Mouse (Mus musculus) CH12.LX (cell line): ENCODE data around the gene Tas1r2. TPM values are rescaled to one million over a fixed set of nuclear protein-coding genes. Genes with fewer than 3 reads are reported as not detected.

Source experiments
- DNase-seq: peaks from one replicate; pipeline ENCODE4 v3.0.0-alpha.2; 2013; ENCODE audit errors: extremely low read depth
- H3K27ac ChIP-seq: 2 replicates; pipeline ENCODE4 v1.5.1; 2012; ENCODE audit warnings: low read depth, mild to moderate bottlenecking, control low read depth, moderate library complexity; ENCODE audit not compliant: insufficient read depth
- H3K27me3 ChIP-seq: replicated peaks from 2 replicates; pipeline ENCODE3; 2012; ENCODE audit warnings: inconsistent platforms
- H3K36me3 ChIP-seq, 2 experiments: replicated peaks in 1 of 2; 2 replicates each; pipeline versions ENCODE3 to v1.6.1; 2012; ENCODE audit warnings: inconsistent platforms in 1 of 2, low read length in 1 of 2, mild to moderate bottlenecking in 1 of 2, mixed read lengths in 1 of 2, moderate library complexity in 1 of 2; ENCODE audit not compliant: control insufficient read depth in 1 of 2, insufficient read depth in 1 of 2
- H3K4me1 ChIP-seq, 2 experiments: 2 replicates each; pipeline ENCODE4 v1.6.1; 2012; ENCODE audit warnings: inconsistent platforms in 1 of 2, moderate library complexity in 1 of 2; ENCODE audit not compliant: insufficient read depth in 2 of 2, control insufficient read depth in 1 of 2
- H3K4me2 ChIP-seq: 2 replicates; pipeline ENCODE4 v1.6.1; 2012; ENCODE audit warnings: low read depth, mild to moderate bottlenecking, control low read depth; ENCODE audit not compliant: poor library complexity, insufficient read depth, severe bottlenecking
- H3K4me3 ChIP-seq, 3 experiments: fragments of 150-350 bp in 1 of 3; sonication (generic) in 1 of 3; replicated peaks in 1 of 3; 2 replicates each; pipeline versions ENCODE3 to v1.5.1; 2011 to 2012; ENCODE audit warnings: low read depth in 2 of 3, low read length in 2 of 3, mild to moderate bottlenecking in 2 of 3, moderate library complexity in 2 of 3, control low read depth in 1 of 3, improper control_type of control experiment in 1 of 3, inconsistent platforms in 1 of 3, mixed read lengths in 1 of 3; ENCODE audit not compliant: poor library complexity in 1 of 3
- H3K79me2 ChIP-seq: replicated peaks from 2 replicates; pipeline ENCODE4 v1.6.1; 2012; ENCODE audit warnings: mild to moderate bottlenecking, moderate library complexity; ENCODE audit not compliant: control insufficient read depth, poor library complexity, insufficient read depth, severe bottlenecking; ENCODE audit errors: extremely low read depth
- H3K9ac ChIP-seq: 2 replicates; pipeline ENCODE4 v1.6.1; 2012; ENCODE audit warnings: low read depth, mild to moderate bottlenecking, control low read depth, moderate library complexity; ENCODE audit not compliant: insufficient read depth
- H3K9me3 ChIP-seq: replicated peaks from 2 replicates; pipeline ENCODE3; 2012; ENCODE audit warnings: low read length, inconsistent platforms, mixed read lengths
- BHLHE40 ChIP-seq: IDR thresholded peaks from 2 replicates; pipeline ENCODE4 v1.6.1; 2011; ENCODE audit warnings: mild to moderate bottlenecking, low read depth, low read length, improper control_type of control experiment
- CHD1 ChIP-seq: IDR thresholded peaks from 2 replicates; pipeline ENCODE4 v1.6.1; 2012; ENCODE audit warnings: low read depth, low read length, improper control_type of control experiment, inconsistent platforms
- CHD2 ChIP-seq: IDR thresholded peaks from 2 replicates; pipeline ENCODE4 v1.6.1; 2011; ENCODE audit warnings: low read length, improper control_type of control experiment
- E2F4 ChIP-seq: IDR thresholded peaks from 2 replicates; pipeline ENCODE4 v1.6.1; 2011; ENCODE audit warnings: low read depth, low read length, improper control_type of control experiment; ENCODE audit not compliant: insufficient replicate concordance
- ELF1 ChIP-seq: IDR thresholded peaks from 2 replicates; pipeline ENCODE4 v1.6.1; 2014; ENCODE audit warnings: low read depth, mild to moderate bottlenecking, inconsistent platforms, low read length, improper control_type of control experiment
- ETS1 ChIP-seq: conservative IDR thresholded peaks from 2 replicates; pipeline ENCODE4 v1.6.1; 2012; ENCODE audit warnings: low read depth, mild to moderate bottlenecking, inconsistent platforms, low read length, improper control_type of control experiment, moderate library complexity
- MAZ ChIP-seq: IDR thresholded peaks from 2 replicates; pipeline ENCODE4 v1.6.1; 2012; ENCODE audit warnings: low read depth, mild to moderate bottlenecking, inconsistent platforms, low read length, improper control_type of control experiment, moderate library complexity
- MYC ChIP-seq: IDR thresholded peaks from 2 replicates; pipeline ENCODE4 v1.6.1; 2011; ENCODE audit warnings: low read depth, mild to moderate bottlenecking, improper control_type of control experiment, low read length
- POLR2A ChIP-seq: IDR thresholded peaks from 2 replicates; pipeline ENCODE4 v1.6.1; 2011; ENCODE audit warnings: low read depth, mild to moderate bottlenecking, improper control_type of control experiment, low read length
- RAD21 ChIP-seq: IDR thresholded peaks from 2 replicates; pipeline ENCODE4 v1.6.1; 2011; ENCODE audit warnings: low read depth, mild to moderate bottlenecking, low read length, improper control_type of control experiment, moderate library complexity
- SIN3A ChIP-seq: IDR thresholded peaks from 2 replicates; pipeline ENCODE4 v1.6.1; 2012; ENCODE audit warnings: low read length, improper control_type of control experiment, inconsistent platforms
- TCF12 ChIP-seq: IDR thresholded peaks from 2 replicates; pipeline ENCODE4 v1.6.1; 2014; ENCODE audit warnings: low read depth, mild to moderate bottlenecking, inconsistent platforms, low read length, improper control_type of control experiment
- USF1 ChIP-seq: IDR thresholded peaks from 2 replicates; pipeline ENCODE4 v1.6.1; 2014; ENCODE audit warnings: low read depth, mild to moderate bottlenecking, inconsistent platforms, low read length, improper control_type of control experiment
- ZC3H11A ChIP-seq: IDR thresholded peaks from 2 replicates; pipeline ENCODE4 v1.6.1; 2012; ENCODE audit warnings: low read depth, mild to moderate bottlenecking, inconsistent platforms, low read length, improper control_type of control experiment
- ZMIZ1 ChIP-seq: IDR thresholded peaks from 2 replicates; pipeline ENCODE4 v1.6.1; 2012; ENCODE audit warnings: low read depth, mild to moderate bottlenecking, inconsistent platforms, low read length, improper control_type of control experiment
- dilution Hi-C: fragments of 300-500 bp; cut with MboI; formaldehyde crosslinking; loops from 2 replicates; pipeline ENCODE4 v1.14.3; 2020; ENCODE audit warnings: low sequenced_read_pairs; ENCODE audit not compliant: extremely low pct_unique_long_range_greater_than_20kb, extremely low pct_ligation_motif_present
- in situ Hi-C: fragments of 300-500 bp; cut with MboI; formaldehyde crosslinking; loops from 3 replicates; pipeline ENCODE4 v1.14.3; 2019; ENCODE audit warnings: low sequenced_read_pairs, low pct_ligation_motif_present, low pct_unique_long_range_greater_than_20kb, mixed read lengths
- polyA plus RNA-seq: library from polyadenylated mRNA; unstranded; fragments of >175 nt; gene quantifications from 2 replicates; pipeline ENCODE4 v1.2.1, GENCODE M21; 2012; ENCODE audit warnings: low read depth; ENCODE audit not compliant: insufficient read length
- total RNA-seq, 2 experiments: library from RNA; depleted of rRNA; stranded (reverse); fragments of 300-350 nt in 1 of 2; fragments of >200 nt in 1 of 2; gene quantifications; 2 replicates each; pipeline ENCODE4 v1.2.3; 2012 to 2014

Gene Tas1r2
- total and polyA plus RNA-seq, 3 experiments, result not detected

- in situ Hi-C loops (no loop called here), dilution Hi-C loops (no loop called here)
Observed at GRCm38 (mm10) chr4:139640333-139640732, 13.0 kb upstream of the Tas1r2 start.

GRCm38 (mm10) chr4:139640775-139641174 lies 12.6 kb upstream of the Tas1r2 start:
- Histone ChIP-seq H3K9me3 (no peaks in the 10 kb centered on the region), H3K36me3 (peaks cover 26 to 46% of the 10 kb centered on the region in 2 experiments), H3K4me1 (peaks cover 20 to 27% of the 10 kb centered on the region in 2 experiments), H3K79me2 (no peaks in the 10 kb centered on the region), H3K9ac (no peak overlapping the region), H3K4me2 (peak overlapping the region; percentile 26), H3K27ac (no peak overlapping the region), H3K4me3 (no peak overlapping the region), H3K27me3 (no peaks in the 10 kb centered on the region)
- DNase-seq, result peak; percentile 45
- dilution Hi-C loops (no loop called here), in situ Hi-C loops (no loop called here)
- TF ChIP-seq E2F4 (no peak), ZC3H11A (no peak), ETS1 (no peak), POLR2A (no peak), BHLHE40 (peak; percentile 62; the same call in 1 of the 2 replicates), USF1 (no peak), ZMIZ1 (no peak), RAD21 (no peak)

More at GRCm38 (mm10) chr4:139640333-139640732, 13.0 kb upstream of the Tas1r2 start:
- Histone ChIP-seq H3K9ac (no peak overlapping the region), H3K79me2 (no peaks in the 10 kb centered on the region)
- peak; percentile 40; the same call in 1 of the 2 replicates for TF ChIP-seq BHLHE40
- TF ChIP-seq CHD2, result peak; percentile 13; the same call in 1 of the 2 replicates
- TF ChIP-seq TCF12, result peak; percentile 72
- no peak for TF ChIP-seq SIN3A
- TF ChIP-seq, all 38 proteins: peak for 3
- H3K36me3 ChIP-seq, result peaks cover 31 to 49% of the 10 kb centered on the region in 2 experiments
- no peak overlapping the region for H3K4me3 ChIP-seq
- peak overlapping the region; percentile 26 for H3K4me2 ChIP-seq
- DNase-seq, result peak; percentile 58
- H3K9me3 ChIP-seq, result no peaks in the 10 kb centered on the region
- peak overlapping the region; percentile 10 for H3K27ac ChIP-seq
- no peaks in the 10 kb centered on the region for H3K27me3 ChIP-seq
- H3K4me1 ChIP-seq, result peaks cover 20 to 27% of the 10 kb centered on the region in 2 experiments

GRCm38 (mm10) chr4:139641829-139642425 lies 11.4 kb upstream of the Tas1r2 start:
- H3K4me2 ChIP-seq, result no peak overlapping the region
- in situ Hi-C loops, result no loop called here
- no peak overlapping the region for H3K9ac ChIP-seq
- H3K27ac ChIP-seq, result no peak overlapping the region
- peaks cover 24 to 45% of the 10 kb centered on the region in 2 experiments for H3K36me3 ChIP-seq
- peaks cover 20 to 27% of the 10 kb centered on the region in 2 experiments for H3K4me1 ChIP-seq
- H3K27me3 ChIP-seq, result no peaks in the 10 kb centered on the region
- no peak overlapping the region for H3K4me3 ChIP-seq
- dilution Hi-C loops, result no loop called here
- H3K79me2 ChIP-seq, result no peaks in the 10 kb centered on the region
- peaks cover 3% of the 10 kb centered on the region for H3K9me3 ChIP-seq
- no peak for DNase-seq
- TF ChIP-seq CHD1 (no peak), ELF1 (no peak), MYC (no peak), ZC3H11A (no peak), MAZ (no peak), E2F4 (no peak)
